Mouse (Mus musculus): Measurements from ENCODE around the gene Amelx. TPM values are rescaled to one million over a fixed set of nuclear protein-coding genes. Genes with fewer than 3 reads are reported as not detected.

Amelx gene
- polyA plus RNA-seq, 1 experiment from 2014 or later: not detected

GRCm38 (mm10) chrX:169139758-169140157 is 47.2 kb downstream of the Amelx start:
- H3K27me3 ChIP-seq (ENCODE audit: control insufficient read depth, insufficient read depth, low read depth, low read length): no peaks in the 10 kb centered on the region
- no peaks in the 10 kb centered on the region for H3K36me3 ChIP-seq (ENCODE audit: control insufficient read depth, insufficient read depth, low read length)
- 87% methylated on average over 7 of the region's 7 CpGs for WGBS
- no peak overlapping the region for H3K27ac ChIP-seq (ENCODE audit: low read length)
- no peak overlapping the region for H3K4me3 ChIP-seq (ENCODE audit: low read length)
- H3K9ac ChIP-seq (ENCODE audit: low read length): no peak overlapping the region
- no peak overlapping the region for H3K4me2 ChIP-seq (ENCODE audit: low read depth, low read length)
- H3K4me1 ChIP-seq (replicated peaks; ENCODE audit: control insufficient read depth, insufficient read depth, low read length): no peaks in the 10 kb centered on the region
- ATAC-seq (ENCODE audit: low read depth): no peak
- H3K9me3 ChIP-seq (ENCODE audit: control insufficient read depth, low read length): no peaks in the 10 kb centered on the region

Other genes with a start within 250 kb of the Amelx start
- 22.9 and 26.5 TPM in 2 replicates for gene Hccs, start 133.2 kb upstream of the Amelx start, polyA plus RNA-seq (2015; fragmentation: Nextera tagmentation; extraction: Ambion mirVana)

Measured in lung, embryonic 16.5 days (tissue).